Mouse (Mus musculus): Measurements from ENCODE around the gene Sema6b. TPM values are rescaled to one million over a fixed set of nuclear protein-coding genes. Genes with fewer than 3 reads are reported as not detected.

The Sema6b gene
- polyA plus RNA-seq, 1 experiment from 2014 or later = 1.1 TPM

DNA sequence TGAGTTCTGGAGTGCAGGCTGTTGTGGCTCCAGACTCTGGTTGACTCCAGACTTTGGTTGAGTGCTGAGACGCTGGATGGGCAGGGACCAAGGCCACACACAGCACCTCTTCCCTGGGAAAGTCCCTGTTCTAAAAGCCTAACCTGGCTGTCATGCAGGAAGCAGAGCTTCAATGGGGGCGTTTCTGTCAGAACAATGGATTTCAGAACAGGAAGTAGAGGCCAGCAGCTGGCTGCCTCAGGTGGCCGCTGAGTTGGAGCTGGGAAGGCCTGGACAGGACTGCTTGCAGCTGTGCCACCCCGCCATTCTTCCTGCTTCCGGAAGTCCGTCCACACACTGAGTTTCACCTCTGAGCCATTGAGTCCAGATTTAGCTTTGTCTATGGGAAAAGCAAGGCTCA, 29.7 kb upstream of the Sema6b start:
- Histone ChIP-seq H3K4me2 (replicated peaks; ENCODE audit: low read depth, low read length) (no peak overlapping the region), H3K9ac (replicated peaks; ENCODE audit: low read length) (no peak overlapping the region), H3K4me1 (ENCODE audit: insufficient read depth, low read length) (no peaks in the 10 kb centered on the region), H3K36me3 (ENCODE audit: insufficient read depth, low read length) (no peaks in the 10 kb centered on the region), H3K27ac (ENCODE audit: low read length) (peak overlapping the region; percentile 68), H3K4me3 (ENCODE audit: low read length) (no peak overlapping the region), H3K27me3 (ENCODE audit: insufficient read depth, low read length) (no peaks in the 10 kb centered on the region), H3K9me3 (ENCODE audit: low read length) (no peaks in the 10 kb centered on the region)
- peak; percentile 39; the same call in 1 of the 2 replicates for ATAC-seq (ENCODE audit: low FRiP score, low TSS enrichment)
- 59% methylated on average over 6 of the region's 6 CpGs for WGBS

DNA sequence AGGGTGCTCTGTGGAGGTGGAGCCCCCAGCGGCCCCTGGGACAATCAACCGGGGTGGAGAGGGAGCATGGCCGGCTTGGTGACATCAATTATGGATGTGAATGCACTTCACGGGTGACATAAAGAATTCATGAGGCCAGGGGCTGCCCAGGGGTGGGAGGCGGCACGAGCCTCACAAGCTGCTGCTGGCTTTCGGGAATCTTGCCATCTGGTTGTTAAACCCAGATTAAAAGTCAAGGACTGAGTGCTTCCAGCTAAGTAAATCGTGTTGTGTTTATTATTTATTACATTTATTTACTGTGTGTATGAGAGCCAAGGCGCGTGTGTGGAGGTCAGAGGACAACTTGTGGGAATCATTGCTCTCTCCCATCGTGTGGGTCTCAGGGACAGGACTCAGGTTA, 25.5 kb upstream of the Sema6b start:
- WGBS = 49% methylated on average over 11 of the region's 11 CpGs
- no peaks in the 10 kb centered on the region for H3K9me3 ChIP-seq (ENCODE audit: low read length)
- no peak overlapping the region for H3K27ac ChIP-seq (ENCODE audit: low read length)
- H3K36me3 ChIP-seq (ENCODE audit: insufficient read depth, low read length) = no peaks in the 10 kb centered on the region
- no peaks in the 10 kb centered on the region for H3K27me3 ChIP-seq (ENCODE audit: insufficient read depth, low read length)
- H3K4me3 ChIP-seq (ENCODE audit: low read length) = no peak overlapping the region
- no peak for ATAC-seq (ENCODE audit: low FRiP score, low TSS enrichment)
- H3K4me1 ChIP-seq (ENCODE audit: insufficient read depth, low read length) = peaks cover 9% of the 10 kb centered on the region; the same call in 1 of the 2 replicates
- H3K9ac ChIP-seq (replicated peaks; ENCODE audit: low read length) = no peak overlapping the region
- H3K4me2 ChIP-seq (replicated peaks; ENCODE audit: low read depth, low read length) = no peak overlapping the region

DNA sequence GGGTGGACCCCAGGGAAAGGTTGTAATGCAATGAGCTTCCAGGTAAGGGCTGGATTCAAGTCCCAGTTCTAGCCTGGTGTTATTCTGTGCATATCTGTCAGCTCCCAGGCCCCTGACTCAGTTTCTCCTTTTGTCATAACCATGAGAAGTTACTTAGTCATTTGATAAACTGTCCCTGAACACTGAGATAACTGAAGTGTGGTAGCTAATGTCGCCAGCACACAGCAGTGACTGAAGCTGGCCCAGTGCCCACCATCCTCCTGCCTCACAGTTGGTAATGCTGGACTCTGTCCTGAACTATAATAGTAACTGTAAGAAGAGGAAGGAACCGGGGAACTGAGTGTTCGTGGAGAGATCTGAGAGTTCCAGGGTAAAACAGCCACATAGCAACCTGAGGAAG, 24.4 kb upstream of the Sema6b start:
- no peaks in the 10 kb centered on the region for H3K9me3 ChIP-seq (ENCODE audit: low read length)
- no peak overlapping the region for H3K4me2 ChIP-seq (replicated peaks; ENCODE audit: low read depth, low read length)
- H3K9ac ChIP-seq (replicated peaks; ENCODE audit: low read length) = no peak overlapping the region
- no peak overlapping the region for H3K27ac ChIP-seq (ENCODE audit: low read length)
- no peak for ATAC-seq (ENCODE audit: low FRiP score, low TSS enrichment)
- no peaks in the 10 kb centered on the region for H3K27me3 ChIP-seq (ENCODE audit: insufficient read depth, low read length)
- peaks cover 9% of the 10 kb centered on the region; the same call in 1 of the 2 replicates for H3K4me1 ChIP-seq (ENCODE audit: insufficient read depth, low read length)
- no peak overlapping the region for H3K4me3 ChIP-seq (ENCODE audit: low read length)
- H3K36me3 ChIP-seq (ENCODE audit: insufficient read depth, low read length) = no peaks in the 10 kb centered on the region
- WGBS = 75% methylated on average over 3 of the region's 3 CpGs

DNA sequence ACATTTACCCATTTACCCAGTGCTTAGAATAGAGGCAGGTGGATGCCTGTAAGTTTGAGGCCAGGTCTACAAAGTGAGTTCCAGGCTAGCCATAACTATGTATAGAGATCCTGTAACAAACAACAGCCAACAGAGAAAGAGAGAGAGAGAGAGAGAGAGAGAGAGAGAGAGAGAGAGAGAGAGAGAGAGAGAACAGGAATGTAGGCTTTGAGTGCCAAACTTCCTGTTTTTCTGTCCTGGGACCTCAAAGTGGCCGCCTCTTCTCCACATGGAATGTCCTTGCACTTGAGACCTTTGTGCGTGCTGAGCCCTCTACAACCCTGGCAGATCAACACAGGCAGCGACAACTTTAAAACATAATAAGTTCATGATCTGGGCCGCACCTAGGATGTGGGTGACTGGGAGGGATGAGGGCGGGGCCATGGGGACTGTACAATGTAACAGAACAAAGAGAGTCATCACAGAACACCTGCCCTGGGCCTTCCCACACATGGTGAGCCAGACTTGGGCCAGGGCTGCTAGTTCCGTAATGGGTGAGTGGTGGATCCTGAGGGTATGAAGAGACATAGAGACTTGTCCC, 23.5 kb upstream of the Sema6b start:
- Histone ChIP-seq H3K4me2 (replicated peaks; ENCODE audit: low read depth, low read length) (peak overlapping the region; percentile 67), H3K9me3 (ENCODE audit: low read length) (no peaks in the 10 kb centered on the region), H3K4me3 (ENCODE audit: low read length) (peak overlapping the region; percentile 51), H3K27ac (ENCODE audit: low read length) (no peak overlapping the region), H3K27me3 (ENCODE audit: insufficient read depth, low read length) (no peaks in the 10 kb centered on the region), H3K36me3 (ENCODE audit: insufficient read depth, low read length) (no peaks in the 10 kb centered on the region), H3K4me1 (ENCODE audit: insufficient read depth, low read length) (peaks cover 9% of the 10 kb centered on the region; the same call in 1 of the 2 replicates), H3K9ac (replicated peaks; ENCODE audit: low read length) (0 out of 2 replicates have a peak overlapping the region, but pooled peaks have one; percentile 53)
- ATAC-seq (ENCODE audit: low FRiP score, low TSS enrichment) = no peak
- WGBS = 70% methylated on average over 6 of the region's 6 CpGs

DNA sequence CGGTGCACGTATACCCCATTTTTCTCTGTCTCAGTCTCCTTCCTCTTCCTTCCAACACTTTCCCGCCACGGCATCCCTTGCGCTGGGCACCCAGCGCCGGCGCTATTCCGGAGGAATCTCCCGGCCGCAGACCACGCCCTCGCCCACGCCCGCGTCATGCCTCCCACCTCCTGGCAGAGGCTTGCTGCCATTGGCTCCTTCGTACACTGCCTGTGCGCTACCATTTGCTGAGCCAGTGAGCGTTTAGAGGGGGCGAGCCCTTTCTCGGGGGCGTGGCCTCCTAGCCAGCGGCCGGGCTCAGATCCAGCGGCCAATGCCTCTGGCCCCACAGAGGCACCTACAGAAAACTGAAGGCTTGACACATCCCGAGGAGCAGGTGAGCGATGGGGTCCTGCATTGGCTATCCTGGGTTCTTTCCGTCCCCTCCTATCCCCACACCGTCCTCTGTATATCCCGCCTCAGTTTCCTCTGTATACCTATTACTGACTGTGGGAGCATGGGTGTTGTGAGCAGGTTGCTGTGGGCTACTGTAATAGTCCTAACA, 22.2 kb upstream of the Sema6b start, which contains the start of gene Tnfaip8l1:
TSS of gene Tnfaip8l1 (plus strand) at position 247 of the 544 bp plus-strand sequence.
- H3K4me1 ChIP-seq (ENCODE audit: insufficient read depth, low read length) = peaks cover 9% of the 10 kb centered on the region; the same call in 1 of the 2 replicates
- ATAC-seq (ENCODE audit: low FRiP score, low TSS enrichment) = peak; percentile 97
- WGBS = 1% methylated on average over 30 of the region's 30 CpGs
- H3K4me3 ChIP-seq (ENCODE audit: low read length) = peak within 1 kb of the TSS; percentile 51
- H3K4me2 ChIP-seq (replicated peaks; ENCODE audit: low read depth, low read length) = peak within 1 kb of the TSS; percentile 67
- H3K36me3 ChIP-seq (ENCODE audit: insufficient read depth, low read length) = no peaks in the 10 kb centered on the region
- peak within 1 kb of the TSS; percentile 53 for H3K9ac ChIP-seq (replicated peaks; ENCODE audit: low read length)
- no peaks in the 10 kb centered on the region for H3K9me3 ChIP-seq (ENCODE audit: low read length)
- H3K27me3 ChIP-seq (ENCODE audit: insufficient read depth, low read length) = peaks cover 7% of the 10 kb centered on the region; the same call in 1 of the 2 replicates
- 0 out of 2 replicates have a peak within 1 kb of the TSS, but pooled peaks have one; percentile 39 for H3K27ac ChIP-seq (ENCODE audit: low read length)

DNA sequence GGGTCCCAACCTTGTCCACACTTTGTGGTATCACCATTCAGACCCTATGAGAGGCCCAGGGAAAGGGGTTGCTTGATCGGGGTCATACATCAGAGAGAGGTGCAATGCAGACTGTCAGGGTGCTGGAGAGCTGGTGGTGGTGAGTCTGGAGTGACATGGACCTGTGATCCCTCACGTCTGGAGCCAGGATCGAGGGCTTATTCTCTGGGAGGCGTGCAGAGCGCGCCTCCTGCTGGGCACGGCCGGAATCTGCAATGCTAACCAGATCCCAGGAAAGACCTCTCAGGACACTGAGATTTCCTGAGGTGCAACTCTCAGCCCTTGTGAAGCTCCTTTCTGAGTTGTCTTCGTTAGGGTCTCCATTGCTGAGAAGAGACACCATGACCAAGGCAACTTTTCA, 19.6 kb upstream of the Sema6b start:
- peaks cover 9% of the 10 kb centered on the region for H3K27me3 ChIP-seq (ENCODE audit: insufficient read depth, low read length)
- no peak overlapping the region for H3K27ac ChIP-seq (ENCODE audit: low read length)
- H3K4me1 ChIP-seq (ENCODE audit: insufficient read depth, low read length) = peaks cover 9% of the 10 kb centered on the region; the same call in 1 of the 2 replicates
- peak; percentile 20; the same call in 1 of the 2 replicates for ATAC-seq (ENCODE audit: low FRiP score, low TSS enrichment)
- no peak overlapping the region for H3K4me3 ChIP-seq (ENCODE audit: low read length)
- whole genome bisulfite sequencing = 1% methylated on average over 9 of the region's 9 CpGs
- no peak overlapping the region for H3K4me2 ChIP-seq (replicated peaks; ENCODE audit: low read depth, low read length)
- no peak overlapping the region for H3K9ac ChIP-seq (replicated peaks; ENCODE audit: low read length)
- H3K9me3 ChIP-seq (ENCODE audit: low read length) = no peaks in the 10 kb centered on the region
- no peaks in the 10 kb centered on the region for H3K36me3 ChIP-seq (ENCODE audit: insufficient read depth, low read length)

DNA sequence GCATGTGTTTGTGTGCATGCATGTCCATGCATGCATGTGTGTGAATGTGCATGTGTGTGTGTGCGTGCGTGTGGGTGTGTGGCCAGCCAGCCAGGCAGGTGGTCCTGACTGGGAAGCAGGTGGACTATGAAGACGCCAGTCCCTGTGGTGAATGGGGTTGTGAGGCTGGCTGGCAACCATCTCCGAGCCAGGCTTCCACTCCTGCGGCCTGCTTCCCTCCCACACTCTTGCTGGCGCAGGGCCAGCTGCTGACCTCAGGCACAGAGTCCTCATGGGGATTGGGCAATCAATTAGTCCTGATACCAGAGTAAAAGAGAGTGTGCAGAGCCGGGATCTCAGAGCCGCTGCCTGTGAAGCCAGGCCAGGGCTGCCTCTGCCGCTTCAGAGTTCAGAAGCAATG, 13.5 kb upstream of the Sema6b start:
- Histone ChIP-seq H3K4me1 (ENCODE audit: insufficient read depth, low read length) (no peaks in the 10 kb centered on the region), H3K9ac (replicated peaks; ENCODE audit: low read length) (no peak overlapping the region), H3K9me3 (ENCODE audit: low read length) (no peaks in the 10 kb centered on the region), H3K4me3 (ENCODE audit: low read length) (no peak overlapping the region), H3K27ac (ENCODE audit: low read length) (no peak overlapping the region), H3K27me3 (ENCODE audit: insufficient read depth, low read length) (peaks cover 47% of the 10 kb centered on the region), H3K4me2 (replicated peaks; ENCODE audit: low read depth, low read length) (no peak overlapping the region), H3K36me3 (ENCODE audit: insufficient read depth, low read length) (no peaks in the 10 kb centered on the region)
- ATAC-seq (ENCODE audit: low FRiP score, low TSS enrichment) = 0 out of 2 replicates have a peak, but pooled peaks have one; percentile 21
- WGBS = 27% methylated on average over 9 of the region's 9 CpGs

DNA sequence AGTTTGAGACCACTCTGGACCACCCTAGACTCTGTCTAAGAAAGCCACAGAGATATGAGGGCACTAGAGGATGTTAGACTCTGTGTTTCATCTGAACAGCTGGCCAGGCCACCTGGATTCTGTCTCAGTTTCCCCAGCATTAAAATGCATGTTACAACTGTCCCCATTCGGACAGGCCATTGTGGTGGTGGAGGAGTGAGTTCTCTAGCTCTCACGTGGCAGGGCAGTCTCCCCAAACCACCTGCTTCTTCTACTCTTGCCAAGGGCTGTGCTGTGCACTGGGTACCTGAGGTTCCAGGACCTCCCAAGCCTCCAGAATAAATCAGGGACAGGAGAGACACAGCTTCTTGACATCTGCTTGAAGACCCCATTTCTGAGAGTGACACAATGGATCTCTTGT, 9.8 kb upstream of the Sema6b start:
- H3K27me3 ChIP-seq (ENCODE audit: insufficient read depth, low read length) = peaks cover 74% of the 10 kb centered on the region

DNA sequence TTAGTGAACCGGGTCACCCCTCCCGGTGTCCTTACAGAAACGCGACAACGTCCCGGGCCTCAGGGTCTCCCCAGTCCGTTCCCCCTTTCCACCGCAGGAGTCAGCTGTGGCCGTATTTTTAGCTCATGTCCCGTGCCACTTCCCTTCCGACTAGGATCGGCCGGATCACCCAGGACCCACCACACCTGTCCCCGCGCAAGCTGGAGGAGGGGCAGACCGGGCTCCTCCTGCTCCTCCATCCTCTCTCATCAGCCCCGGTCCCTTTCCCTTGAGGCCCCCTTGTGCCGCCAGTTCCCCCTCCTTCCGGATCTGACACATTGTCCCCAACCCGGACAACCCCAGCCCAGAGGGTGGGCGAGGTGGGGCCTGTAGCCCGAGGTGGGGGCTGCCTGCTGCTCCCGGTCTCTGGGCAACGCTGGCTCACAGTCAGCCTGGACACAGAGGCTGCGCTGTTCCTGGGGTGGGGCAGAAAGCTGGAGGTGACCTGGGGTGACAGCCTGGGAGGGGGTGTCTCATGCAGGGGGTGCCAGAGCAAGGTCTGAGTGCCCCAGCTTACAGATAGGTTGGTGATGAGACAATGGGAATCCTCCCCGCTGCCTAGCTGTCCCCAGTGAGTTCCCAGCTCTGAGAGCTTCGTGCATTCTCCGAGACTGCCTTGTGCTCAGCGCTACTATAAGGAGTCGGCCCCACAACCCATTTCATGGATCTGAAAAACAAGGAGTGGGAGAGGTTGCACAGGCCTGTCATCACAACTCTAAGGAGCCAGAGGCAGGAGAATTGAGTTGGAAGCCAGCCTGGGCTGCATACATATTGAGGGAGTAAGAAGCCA, 8.9 kb upstream of the Sema6b start:
- peak; percentile 18; the same call in 1 of the 2 replicates for ATAC-seq (ENCODE audit: low FRiP score, low TSS enrichment)
- Histone ChIP-seq H3K27me3 (ENCODE audit: insufficient read depth, low read length) (peaks cover 83% of the 10 kb centered on the region), H3K9ac (replicated peaks; ENCODE audit: low read length) (no peak overlapping the region), H3K4me2 (replicated peaks; ENCODE audit: low read depth, low read length) (peak overlapping the region; percentile 33), H3K27ac (ENCODE audit: low read length) (no peak overlapping the region), H3K4me1 (ENCODE audit: insufficient read depth, low read length) (no peaks in the 10 kb centered on the region), H3K4me3 (ENCODE audit: low read length) (peak overlapping the region; percentile 14), H3K9me3 (ENCODE audit: low read length) (no peaks in the 10 kb centered on the region), H3K36me3 (ENCODE audit: insufficient read depth, low read length) (no peaks in the 10 kb centered on the region)
- 2% methylated on average over 30 of the region's 30 CpGs for WGBS

More for the DNA sequence above, 9.8 kb upstream of the Sema6b start:
- Histone ChIP-seq H3K9me3 (ENCODE audit: low read length) (no peaks in the 10 kb centered on the region), H3K4me3 (ENCODE audit: low read length) (no peak overlapping the region), H3K4me1 (ENCODE audit: insufficient read depth, low read length) (no peaks in the 10 kb centered on the region), H3K36me3 (ENCODE audit: insufficient read depth, low read length) (no peaks in the 10 kb centered on the region), H3K9ac (replicated peaks; ENCODE audit: low read length) (no peak overlapping the region), H3K4me2 (replicated peaks; ENCODE audit: low read depth, low read length) (no peak overlapping the region), H3K27ac (ENCODE audit: low read length) (no peak overlapping the region)
- WGBS = 47% methylated on average over 2 of the region's 2 CpGs
- no peak for ATAC-seq (ENCODE audit: low FRiP score, low TSS enrichment)
